Mouse (Mus musculus): Measurements from ENCODE around the gene Olfr304. TPM values are rescaled to one million over a fixed set of nuclear protein-coding genes. Genes with fewer than 3 reads are reported as not detected.

The Olfr304 gene
- polyA plus RNA-seq, 1 experiment from 2014 or later, result not detected

Other genes starting within 250 kb of the Olfr304 start
- gene Vmn2r75, start 214.9 kb downstream of the Olfr304 start, polyA plus RNA-seq (2014; fragmentation: Nextera tagmentation; extraction: Ambion mirVana), result not detected in 2 replicates
- gene Vmn2r76, start 140.3 kb downstream of the Olfr304 start, polyA plus RNA-seq (2014; fragmentation: Nextera tagmentation; extraction: Ambion mirVana), result not detected in 2 replicates
- gene Olfr310, start 109.5 kb downstream of the Olfr304 start, polyA plus RNA-seq (2014; fragmentation: Nextera tagmentation; extraction: Ambion mirVana), result not detected in 2 replicates
- gene Olfr309, start 73.0 kb downstream of the Olfr304 start, polyA plus RNA-seq (2014; fragmentation: Nextera tagmentation; extraction: Ambion mirVana), result not detected in 2 replicates
- not detected in 2 replicates for gene Olfr308, start 61.0 kb downstream of the Olfr304 start, polyA plus RNA-seq (2014; fragmentation: Nextera tagmentation; extraction: Ambion mirVana)
- gene Olfr307, start 49.1 kb downstream of the Olfr304 start, polyA plus RNA-seq (2014; fragmentation: Nextera tagmentation; extraction: Ambion mirVana), result not detected in 2 replicates
- not detected in 2 replicates for gene Olfr305, start 19.7 kb downstream of the Olfr304 start, polyA plus RNA-seq (2014; fragmentation: Nextera tagmentation; extraction: Ambion mirVana)
- gene Olfr303, start 11.1 kb upstream of the Olfr304 start, polyA plus RNA-seq (2014; fragmentation: Nextera tagmentation; extraction: Ambion mirVana), result not detected in 2 replicates
- gene Olfr301, start 17.2 kb upstream of the Olfr304 start, polyA plus RNA-seq (2014; fragmentation: Nextera tagmentation; extraction: Ambion mirVana), result not detected in 2 replicates
- not detected in 2 replicates for gene Olfr299, start 73.3 kb upstream of the Olfr304 start, polyA plus RNA-seq (2014; fragmentation: Nextera tagmentation; extraction: Ambion mirVana)
- gene Olfr298, start 105.8 kb upstream of the Olfr304 start, polyA plus RNA-seq (2014; fragmentation: Nextera tagmentation; extraction: Ambion mirVana), result not detected in 2 replicates
- gene Olfr297, start 133.3 kb upstream of the Olfr304 start, polyA plus RNA-seq (2014; fragmentation: Nextera tagmentation; extraction: Ambion mirVana), result not detected in 2 replicates
- not detected in 2 replicates for gene Olfr295, start 197.2 kb upstream of the Olfr304 start, polyA plus RNA-seq (2014; fragmentation: Nextera tagmentation; extraction: Ambion mirVana)
- gene Olfr294, start 230.0 kb upstream of the Olfr304 start, polyA plus RNA-seq (2014; fragmentation: Nextera tagmentation; extraction: Ambion mirVana), result not detected in 2 replicates